Mouse (Mus musculus) testis, adult 2 months (tissue): ENCODE results near the gene Ablim2.

Source experiments
- CTCF ChIP-seq: fragments of 200-500 bp; IDR thresholded peaks from 2 replicates; pipeline ENCODE4 v1.5.1; 2012; ENCODE audit warnings: low read depth, mild to moderate bottlenecking, inconsistent platforms, low read length, moderate library complexity; ENCODE audit not compliant: control insufficient read depth, insufficient read depth, insufficient replicate concordance
- POLR2A ChIP-seq: fragments of 200-500 bp; IDR thresholded peaks from 2 replicates; pipeline ENCODE4 v1.6.1; 2012; ENCODE audit warnings: low read depth, mild to moderate bottlenecking, inconsistent platforms, low read length, moderate library complexity; ENCODE audit not compliant: control insufficient read depth

GRCm38 (mm10) chr5:35743990-35744722, 13.5 kb upstream of the Ablim2 start:
- TF ChIP-seq POLR2A (no peak), CTCF (no peak)
